Mouse (Mus musculus): Measurements from ENCODE around the gene Atp5h. TPM values are rescaled to one million over a fixed set of nuclear protein-coding genes. Genes with fewer than 3 reads are reported as not detected.

Atp5h gene
- polyA plus RNA-seq, 1 experiment from 2014 or later, result 1,945 TPM

GRCm38 (mm10) chr11:115420336-115421190, 801 bp upstream of the Atp5h start:
- Histone ChIP-seq H3K4me2 (ENCODE audit: low read depth, low read length) (peak overlapping the region; percentile 98), H3K27ac (ENCODE audit: low read length) (peak overlapping the region; percentile 91), H3K4me3 (ENCODE audit: low read length) (peak overlapping the region; percentile 96), H3K27me3 (ENCODE audit: control insufficient read depth, insufficient read depth, low read length) (no peaks in the 10 kb centered on the region), H3K9ac (ENCODE audit: low read length) (peak overlapping the region; percentile 94), H3K4me1 (ENCODE audit: control insufficient read depth, insufficient read depth, low read length) (peaks cover 47% of the 10 kb centered on the region), H3K36me3 (ENCODE audit: control insufficient read depth, insufficient read depth) (peaks cover 28% of the 10 kb centered on the region), H3K9me3 (replicated peaks; ENCODE audit: control insufficient read depth, low read length) (no peaks in the 10 kb centered on the region)
- ATAC-seq (replicated peaks; ENCODE audit: extremely low read depth, insufficient read depth, low FRiP score), result peak; percentile 72
- 1% methylated on average over 43 of the region's 45 CpGs for WGBS

- no peak overlapping the region for H3K9ac ChIP-seq (ENCODE audit: low read length)
- no peak overlapping the region for H3K4me3 ChIP-seq (ENCODE audit: low read length)
- no peaks in the 10 kb centered on the region for H3K9me3 ChIP-seq (replicated peaks; ENCODE audit: control insufficient read depth, low read length)
- 87% methylated on average over 7 of the region's 7 CpGs for WGBS
- H3K27me3 ChIP-seq (ENCODE audit: control insufficient read depth, insufficient read depth, low read length), result no peaks in the 10 kb centered on the region
- no peak overlapping the region for H3K4me2 ChIP-seq (ENCODE audit: low read depth, low read length)
- peaks cover 17% of the 10 kb centered on the region for H3K4me1 ChIP-seq (ENCODE audit: control insufficient read depth, insufficient read depth, low read length)
- ATAC-seq (replicated peaks; ENCODE audit: extremely low read depth, insufficient read depth, low FRiP score), result no peak
- peaks cover 14% of the 10 kb centered on the region; the same call in 1 of the 2 replicates for H3K36me3 ChIP-seq (ENCODE audit: control insufficient read depth, insufficient read depth)
- H3K27ac ChIP-seq (ENCODE audit: low read length), result no peak overlapping the region
These were observed 10.2 kb downstream of the Atp5h start for GRCm38 (mm10) chr11:115409556-115409955.

GRCm38 (mm10) chr11:115408266-115408920, 11.4 kb downstream of the Atp5h start:
- Histone ChIP-seq H3K27ac (ENCODE audit: low read length) (peak overlapping the region; percentile 70), H3K9me3 (replicated peaks; ENCODE audit: control insufficient read depth, low read length) (no peaks in the 10 kb centered on the region)

GRCm38 (mm10) chr11:115406858-115407401, 12.8 kb downstream of the Atp5h start:
- H3K9ac ChIP-seq (ENCODE audit: low read length), result no peak overlapping the region
- H3K27ac ChIP-seq (ENCODE audit: low read length), result peak overlapping the region; percentile 5; the same call in 1 of the 2 replicates
- WGBS, result 85% methylated on average over 17 of the region's 17 CpGs
- no peak for ATAC-seq (replicated peaks; ENCODE audit: extremely low read depth, insufficient read depth, low FRiP score)
- peaks cover 16% of the 10 kb centered on the region for H3K4me1 ChIP-seq (ENCODE audit: control insufficient read depth, insufficient read depth, low read length)
- H3K4me3 ChIP-seq (ENCODE audit: low read length), result no peak overlapping the region
- no peaks in the 10 kb centered on the region for H3K27me3 ChIP-seq (ENCODE audit: control insufficient read depth, insufficient read depth, low read length)
- no peak overlapping the region for H3K4me2 ChIP-seq (ENCODE audit: low read depth, low read length)
- H3K9me3 ChIP-seq (replicated peaks; ENCODE audit: control insufficient read depth, low read length), result no peaks in the 10 kb centered on the region
- H3K36me3 ChIP-seq (ENCODE audit: control insufficient read depth, insufficient read depth), result peaks cover 14% of the 10 kb centered on the region; the same call in 1 of the 2 replicates

More at GRCm38 (mm10) chr11:115408266-115408920, 11.4 kb downstream of the Atp5h start:
- Histone ChIP-seq H3K4me1 (ENCODE audit: control insufficient read depth, insufficient read depth, low read length) (peaks cover 18% of the 10 kb centered on the region), H3K4me2 (ENCODE audit: low read depth, low read length) (no peak overlapping the region; the same call in 1 of the 2 replicates), H3K27me3 (ENCODE audit: control insufficient read depth, insufficient read depth, low read length) (no peaks in the 10 kb centered on the region), H3K9ac (ENCODE audit: low read length) (no peak overlapping the region), H3K36me3 (ENCODE audit: control insufficient read depth, insufficient read depth) (peaks cover 14% of the 10 kb centered on the region; the same call in 1 of the 2 replicates), H3K4me3 (ENCODE audit: low read length) (no peak overlapping the region)
- no peak for ATAC-seq (replicated peaks; ENCODE audit: extremely low read depth, insufficient read depth, low FRiP score)
- WGBS, result 67% methylated on average over 6 of the region's 6 CpGs

- H3K36me3 ChIP-seq (ENCODE audit: control insufficient read depth, insufficient read depth), result peaks cover 10% of the 10 kb centered on the region; the same call in 1 of the 2 replicates
- WGBS, result 95% methylated on average over 6 of the region's 6 CpGs
- H3K27me3 ChIP-seq (ENCODE audit: control insufficient read depth, insufficient read depth, low read length), result no peaks in the 10 kb centered on the region
- no peak overlapping the region for H3K9ac ChIP-seq (ENCODE audit: low read length)
- H3K27ac ChIP-seq (ENCODE audit: low read length), result no peak overlapping the region
- H3K4me1 ChIP-seq (ENCODE audit: control insufficient read depth, insufficient read depth, low read length), result peaks cover 9% of the 10 kb centered on the region
- H3K4me3 ChIP-seq (ENCODE audit: low read length), result no peak overlapping the region
- no peak overlapping the region for H3K4me2 ChIP-seq (ENCODE audit: low read depth, low read length)
- H3K9me3 ChIP-seq (replicated peaks; ENCODE audit: control insufficient read depth, low read length), result no peaks in the 10 kb centered on the region
- no peak for ATAC-seq (replicated peaks; ENCODE audit: extremely low read depth, insufficient read depth, low FRiP score)
These were observed 14.0 kb downstream of the Atp5h start for GRCm38 (mm10) chr11:115405723-115406122.

GRCm38 (mm10) chr11:115403338-115404124, 16.2 kb downstream of the Atp5h start, which contains the start of gene Mrpl58:
TSS of gene Mrpl58 (plus strand) at chr11:115403752.
- 0 out of 2 replicates have a peak, but pooled peaks cover 2% of the 10 kb centered on the region for H3K36me3 ChIP-seq (ENCODE audit: control insufficient read depth, insufficient read depth)
- H3K27ac ChIP-seq (ENCODE audit: low read length), result peak within 1 kb of the TSS; percentile 86
- H3K9me3 ChIP-seq (replicated peaks; ENCODE audit: control insufficient read depth, low read length), result no peaks in the 10 kb centered on the region
- no peaks in the 10 kb centered on the region for H3K27me3 ChIP-seq (ENCODE audit: control insufficient read depth, insufficient read depth, low read length)
- peak within 1 kb of the TSS; percentile 92 for H3K9ac ChIP-seq (ENCODE audit: low read length)
- ATAC-seq (replicated peaks; ENCODE audit: extremely low read depth, insufficient read depth, low FRiP score), result peak; percentile 79
- peak within 1 kb of the TSS; percentile 62 for H3K4me2 ChIP-seq (ENCODE audit: low read depth, low read length)
- peaks cover 9% of the 10 kb centered on the region for H3K4me1 ChIP-seq (ENCODE audit: control insufficient read depth, insufficient read depth, low read length)
- peak within 1 kb of the TSS; percentile 85 for H3K4me3 ChIP-seq (ENCODE audit: low read length)
- 3% methylated on average over 50 of the region's 50 CpGs for WGBS

GRCm38 (mm10) chr11:115400630-115401391, 19.0 kb downstream of the Atp5h start:
- WGBS, result 55% methylated on average over 11 of the region's 11 CpGs
- H3K36me3 ChIP-seq (ENCODE audit: control insufficient read depth, insufficient read depth), result no peaks in the 10 kb centered on the region
- H3K4me2 ChIP-seq (ENCODE audit: low read depth, low read length), result no peak overlapping the region
- ATAC-seq (replicated peaks; ENCODE audit: extremely low read depth, insufficient read depth, low FRiP score), result no peak
- H3K27me3 ChIP-seq (ENCODE audit: control insufficient read depth, insufficient read depth, low read length), result no peaks in the 10 kb centered on the region
- no peak overlapping the region for H3K4me3 ChIP-seq (ENCODE audit: low read length)
- peaks cover 9% of the 10 kb centered on the region for H3K4me1 ChIP-seq (ENCODE audit: control insufficient read depth, insufficient read depth, low read length)
- H3K9ac ChIP-seq (ENCODE audit: low read length), result no peak overlapping the region
- H3K27ac ChIP-seq (ENCODE audit: low read length), result no peak overlapping the region
- H3K9me3 ChIP-seq (replicated peaks; ENCODE audit: control insufficient read depth, low read length), result no peaks in the 10 kb centered on the region

GRCm38 (mm10) chr11:115400126-115400525, 19.6 kb downstream of the Atp5h start:
- H3K27me3 ChIP-seq (ENCODE audit: control insufficient read depth, insufficient read depth, low read length), result no peaks in the 10 kb centered on the region
- ATAC-seq (replicated peaks; ENCODE audit: extremely low read depth, insufficient read depth, low FRiP score), result no peak
- H3K36me3 ChIP-seq (ENCODE audit: control insufficient read depth, insufficient read depth), result no peaks in the 10 kb centered on the region
- no peak overlapping the region for H3K4me2 ChIP-seq (ENCODE audit: low read depth, low read length)
- no peak overlapping the region for H3K9ac ChIP-seq (ENCODE audit: low read length)
- no peaks in the 10 kb centered on the region for H3K9me3 ChIP-seq (replicated peaks; ENCODE audit: control insufficient read depth, low read length)
- peaks cover 9% of the 10 kb centered on the region for H3K4me1 ChIP-seq (ENCODE audit: control insufficient read depth, insufficient read depth, low read length)
- no peak overlapping the region for H3K4me3 ChIP-seq (ENCODE audit: low read length)
- no peak overlapping the region for H3K27ac ChIP-seq (ENCODE audit: low read length)
- WGBS, result 65% methylated on average over 3 of the region's 3 CpGs

All from heart, embryonic 16.5 days (tissue).